Mouse (Mus musculus): ENCODE data around the gene Il17ra. TPM values are rescaled to one million over a fixed set of nuclear protein-coding genes. Genes with fewer than 3 reads are reported as not detected.

Gene Il17ra
- polyA plus RNA-seq, 1 experiment: 39.1 TPM

DNA sequence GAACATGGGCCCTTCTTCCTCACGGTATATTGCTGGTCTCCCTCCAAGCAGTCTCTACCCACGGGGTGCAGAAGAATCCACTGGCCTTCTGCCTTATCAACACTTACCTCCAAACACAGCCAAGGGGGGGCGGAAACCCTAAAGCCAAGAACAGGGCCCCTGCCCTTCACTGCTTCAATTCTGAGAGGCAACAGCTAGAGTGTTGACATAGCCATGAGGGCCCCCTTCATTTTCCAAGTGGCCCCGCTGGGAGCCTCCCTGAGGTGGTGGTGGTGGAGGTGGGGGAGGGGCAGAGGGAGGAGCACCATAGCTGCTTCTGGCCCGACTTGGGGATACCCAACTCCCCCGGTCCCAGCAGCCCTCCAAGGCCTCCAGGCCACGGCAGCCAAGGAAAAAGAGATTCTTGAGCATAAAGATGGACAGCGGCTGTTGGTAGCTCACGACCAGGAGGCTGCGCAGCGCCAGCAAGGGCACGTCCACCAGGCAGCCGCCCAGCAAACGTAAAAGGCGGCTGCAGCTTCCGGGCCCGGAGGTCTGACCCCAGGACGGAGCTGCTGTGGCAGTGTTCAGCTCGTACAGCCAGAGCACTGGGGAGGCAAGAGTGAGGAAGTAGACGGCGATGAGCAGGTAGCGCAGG, 28.9 kb downstream of the Il17ra start:
- H3K4me3 ChIP-seq (ENCODE audit: insufficient read depth, low read depth, low read length): peak overlapping the region; percentile 89
- TF ChIP-seq POLR2A (IDR thresholded peaks at IDR 0.05; ENCODE audit: insufficient read depth, low read depth, low read length) (no peak), CTCF (IDR thresholded peaks at IDR 0.05; ENCODE audit: insufficient read depth, low read depth, low read length) (no peak)
- 15% methylated on average over 22 of the region's 22 CpGs for WGBS
- peaks cover 46% of the 10 kb centered on the region for H3K4me1 ChIP-seq (ENCODE audit: control insufficient read depth, insufficient read depth, low read length)
- H3K27ac ChIP-seq (ENCODE audit: insufficient read depth, low read depth, low read length): peak overlapping the region; percentile 27; the same call in 1 of the 2 replicates

DNA sequence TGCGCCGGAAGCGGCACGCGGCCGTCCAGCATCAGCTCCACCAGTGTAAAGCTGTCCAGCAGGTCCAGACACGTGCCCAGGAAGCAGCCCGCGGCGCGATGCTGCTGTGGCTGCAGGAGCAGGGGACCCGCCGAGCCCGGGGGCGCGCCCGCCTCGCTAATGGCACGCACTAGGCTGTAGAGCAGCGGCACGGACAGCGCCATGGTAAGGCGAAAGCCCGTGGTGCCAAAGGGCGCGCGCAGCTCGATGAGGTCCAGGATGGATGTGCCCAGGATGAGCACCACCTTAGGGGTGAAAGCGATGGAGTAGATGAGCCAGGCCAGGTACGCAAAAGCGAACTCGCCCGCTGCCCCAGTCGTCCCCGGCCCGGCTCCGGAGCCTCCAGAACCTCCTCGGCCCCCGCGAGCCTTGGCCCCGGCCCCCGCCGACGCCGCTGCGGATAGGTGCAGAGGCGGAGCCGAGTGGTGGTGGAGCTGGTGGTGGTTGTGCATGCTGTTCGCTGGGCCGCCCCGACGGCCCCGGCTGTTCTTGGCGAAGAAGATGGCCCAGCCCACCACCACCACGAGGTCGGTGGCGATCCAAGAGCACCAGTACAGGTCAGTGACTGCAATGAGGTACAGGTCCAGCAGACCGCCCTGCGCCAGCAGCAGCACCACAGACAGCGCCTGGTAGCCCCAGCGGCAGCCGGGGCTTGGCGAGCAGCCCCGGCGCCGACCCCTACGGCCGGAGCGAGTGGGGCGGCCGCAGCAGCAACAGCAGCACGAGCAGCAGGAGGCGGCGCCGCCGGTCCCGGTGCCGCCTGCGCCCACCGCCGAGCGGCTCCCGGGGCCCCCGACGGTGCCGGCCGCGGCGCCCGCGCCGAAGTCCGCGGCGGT, 29.7 kb downstream of the Il17ra start:
- TF ChIP-seq POLR2A (IDR thresholded peaks at IDR 0.05; ENCODE audit: insufficient read depth, low read depth, low read length) (no peak; the same call in 1 of the 2 replicates), CTCF (IDR thresholded peaks at IDR 0.05; ENCODE audit: insufficient read depth, low read depth, low read length) (no peak)
- peaks cover 46% of the 10 kb centered on the region for H3K4me1 ChIP-seq (ENCODE audit: control insufficient read depth, insufficient read depth, low read length)
- H3K27ac ChIP-seq (ENCODE audit: insufficient read depth, low read depth, low read length): peak overlapping the region; percentile 84; the same call in 1 of the 2 replicates
- under 1% methylated on average over 95 of the region's 95 CpGs for WGBS
- H3K4me3 ChIP-seq (ENCODE audit: insufficient read depth, low read depth, low read length): peak overlapping the region; percentile 89

DNA sequence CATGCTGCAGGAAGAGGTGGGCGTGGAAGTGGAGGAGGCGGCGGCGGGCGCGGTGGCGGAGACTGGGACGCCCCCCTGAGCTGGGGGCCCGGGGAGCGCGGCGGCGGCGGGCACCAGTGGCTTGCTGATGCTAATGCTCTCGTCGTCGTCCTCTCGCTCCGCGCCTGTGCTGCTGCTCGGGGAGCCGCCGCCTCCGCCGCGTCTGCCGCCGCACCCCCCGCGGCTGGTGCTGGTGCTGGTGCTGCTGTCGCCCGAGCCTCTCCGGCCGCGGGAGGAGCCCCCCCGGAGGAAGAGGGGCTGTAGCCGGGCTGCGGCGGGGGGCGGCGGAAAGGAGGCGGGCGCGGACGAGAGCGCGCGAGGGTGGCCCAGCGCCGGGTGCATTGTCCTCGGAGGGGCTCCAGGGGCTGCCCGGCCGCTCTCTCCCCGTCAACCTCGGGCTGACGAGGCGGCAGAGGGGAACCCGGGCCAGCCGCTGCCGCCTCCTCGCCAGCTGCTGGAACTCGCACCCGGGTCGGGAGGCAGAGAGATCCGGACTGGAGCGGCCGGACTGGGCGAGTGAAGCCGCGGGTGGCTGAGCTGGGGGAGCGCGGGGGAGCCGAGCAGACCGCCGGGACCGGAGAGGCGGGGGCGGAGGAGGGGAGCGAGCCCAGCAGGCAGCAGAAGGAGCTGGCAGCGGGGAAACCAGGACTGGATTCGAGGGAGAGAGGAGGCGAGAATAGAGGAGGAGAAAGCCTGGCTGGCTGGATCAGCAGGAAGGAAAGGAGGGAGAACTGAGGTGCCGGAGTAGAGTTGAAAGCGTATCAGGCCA, 30.5 kb downstream of the Il17ra start, which contains the start of gene Tmem121b:
Tmem121b (minus strand) TSS at position 434 of the 808 bp plus-strand sequence.
- Histone ChIP-seq H3K4me1 (ENCODE audit: control insufficient read depth, insufficient read depth, low read length) (peaks cover 46% of the 10 kb centered on the region), H3K4me3 (ENCODE audit: insufficient read depth, low read depth, low read length) (peak within 1 kb of the TSS; percentile 89), H3K27ac (ENCODE audit: insufficient read depth, low read depth, low read length) (peak within 1 kb of the TSS; percentile 84)
- TF ChIP-seq CTCF (IDR thresholded peaks at IDR 0.05; ENCODE audit: insufficient read depth, low read depth, low read length) (no peak), POLR2A (IDR thresholded peaks at IDR 0.05; ENCODE audit: insufficient read depth, low read depth, low read length) (peak; percentile 68)
- under 1% methylated on average over 78 of the region's 84 CpGs for WGBS

DNA sequence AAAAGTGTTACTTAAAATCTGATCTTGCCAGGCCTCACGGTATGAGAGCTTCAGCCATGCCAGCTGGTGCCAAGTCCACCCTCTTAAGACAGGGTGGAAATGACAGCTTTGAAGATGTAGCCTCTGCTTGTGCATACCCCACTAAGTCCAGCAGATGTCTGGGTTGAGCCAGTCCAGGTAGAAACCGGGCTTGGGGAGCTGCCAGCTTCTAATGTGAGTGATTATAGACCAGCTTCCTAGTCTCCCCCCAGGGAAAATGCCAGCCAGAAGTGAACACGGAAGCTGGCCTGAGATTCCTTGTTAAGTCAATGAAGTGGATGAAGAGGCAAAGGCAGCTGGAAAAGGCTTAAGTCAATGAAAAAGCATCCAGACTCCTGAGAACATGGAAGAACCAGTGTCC, 33.5 kb downstream of the Il17ra start:
- 31% methylated on average over 3 of the region's 3 CpGs for WGBS
- no peak for TF ChIP-seq POLR2A (IDR thresholded peaks at IDR 0.05; ENCODE audit: insufficient read depth, low read depth, low read length)
- no peak for TF ChIP-seq CTCF (IDR thresholded peaks at IDR 0.05; ENCODE audit: insufficient read depth, low read depth, low read length)

DNA sequence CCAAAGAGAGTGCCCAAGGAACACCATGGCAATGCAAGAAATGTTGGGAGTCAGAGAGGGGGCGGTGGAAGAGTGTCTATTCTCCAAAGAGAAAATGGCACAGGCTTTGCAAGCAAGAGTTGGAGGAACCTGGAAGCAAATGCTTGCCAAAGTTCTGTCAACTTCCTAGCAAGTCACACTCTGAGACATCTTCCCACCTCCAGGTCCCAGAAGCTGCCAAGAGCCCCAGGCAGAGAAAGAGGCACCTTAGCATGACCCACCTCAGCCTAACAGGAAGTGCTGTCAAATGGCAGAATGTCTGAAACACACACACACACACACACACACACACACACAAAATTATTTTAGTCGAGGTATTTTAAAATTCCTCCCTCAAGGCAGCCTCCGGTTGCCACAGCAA, 41.0 kb downstream of the Il17ra start:
- WGBS: 33% methylated on average over 3 of the region's 3 CpGs
- no peak overlapping the region for H3K27ac ChIP-seq (ENCODE audit: insufficient read depth, low read depth, low read length)
- no peak for TF ChIP-seq CTCF (IDR thresholded peaks at IDR 0.05; ENCODE audit: insufficient read depth, low read depth, low read length)
- no peak for TF ChIP-seq POLR2A (IDR thresholded peaks at IDR 0.05; ENCODE audit: insufficient read depth, low read depth, low read length)
- peaks cover 4% of the 10 kb centered on the region; the same call in 1 of the 2 replicates for H3K4me1 ChIP-seq (ENCODE audit: control insufficient read depth, insufficient read depth, low read length)
- no peak overlapping the region for H3K4me3 ChIP-seq (ENCODE audit: insufficient read depth, low read depth, low read length)

More for the DNA sequence above, 33.5 kb downstream of the Il17ra start:
- Histone ChIP-seq H3K4me3 (ENCODE audit: insufficient read depth, low read depth, low read length) (no peak overlapping the region), H3K27ac (ENCODE audit: insufficient read depth, low read depth, low read length) (no peak overlapping the region), H3K4me1 (ENCODE audit: control insufficient read depth, insufficient read depth, low read length) (peaks cover 25% of the 10 kb centered on the region)

DNA sequence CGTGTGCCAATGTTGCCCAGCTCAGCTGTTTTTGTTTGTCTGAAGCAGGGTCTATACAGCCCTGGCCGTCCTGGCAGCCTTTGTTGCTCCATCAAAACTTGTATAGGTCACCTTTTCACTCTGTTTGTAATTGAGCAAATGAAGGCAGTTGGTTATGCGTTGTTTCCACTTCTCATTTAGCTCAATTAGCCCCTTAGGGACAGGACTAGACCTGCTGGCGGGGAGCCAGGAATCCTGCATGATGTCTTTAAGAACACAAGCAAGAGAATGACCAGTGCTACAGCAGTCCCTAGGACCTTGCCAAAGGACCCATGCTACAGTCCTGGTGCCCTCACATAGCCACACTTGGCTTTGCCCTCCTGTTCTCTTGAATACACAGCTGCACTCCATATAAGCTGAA, 42.5 kb downstream of the Il17ra start:
- TF ChIP-seq CTCF (IDR thresholded peaks at IDR 0.05; ENCODE audit: insufficient read depth, low read depth, low read length) (no peak), POLR2A (IDR thresholded peaks at IDR 0.05; ENCODE audit: insufficient read depth, low read depth, low read length) (no peak)
- Histone ChIP-seq H3K4me3 (ENCODE audit: insufficient read depth, low read depth, low read length) (no peak overlapping the region), H3K4me1 (ENCODE audit: control insufficient read depth, insufficient read depth, low read length) (peaks cover 15% of the 10 kb centered on the region), H3K27ac (ENCODE audit: insufficient read depth, low read depth, low read length) (no peak overlapping the region)
- 50% methylated on average over 4 of the region's 4 CpGs for WGBS

DNA sequence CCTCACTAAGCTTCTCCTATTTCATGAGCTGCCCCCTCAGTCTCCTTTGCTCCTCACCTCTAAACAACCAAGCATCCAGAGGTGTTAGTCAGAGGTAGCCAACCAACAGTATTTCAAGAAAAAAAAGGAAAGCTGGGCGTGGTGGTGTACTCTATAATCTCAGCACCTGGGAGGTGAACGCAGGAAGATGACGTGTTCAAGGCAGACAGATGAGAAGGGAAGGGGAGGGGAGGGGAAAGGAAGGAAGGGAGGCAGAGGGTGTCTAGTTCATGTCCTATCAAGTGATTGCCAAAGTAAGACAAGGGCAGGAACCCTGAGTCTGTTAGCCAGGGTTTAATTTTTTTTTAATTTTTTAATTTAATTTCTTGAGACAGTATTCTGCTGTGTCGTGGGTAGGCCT, 45.6 kb downstream of the Il17ra start:
- Histone ChIP-seq H3K4me1 (ENCODE audit: control insufficient read depth, insufficient read depth, low read length) (peaks cover 21% of the 10 kb centered on the region), H3K4me3 (ENCODE audit: insufficient read depth, low read depth, low read length) (no peak overlapping the region), H3K27ac (ENCODE audit: insufficient read depth, low read depth, low read length) (no peak overlapping the region)
- TF ChIP-seq POLR2A (IDR thresholded peaks at IDR 0.05; ENCODE audit: insufficient read depth, low read depth, low read length) (no peak), CTCF (IDR thresholded peaks at IDR 0.05; ENCODE audit: insufficient read depth, low read depth, low read length) (no peak)
- WGBS: 83% methylated on average over 4 of the region's 4 CpGs

DNA sequence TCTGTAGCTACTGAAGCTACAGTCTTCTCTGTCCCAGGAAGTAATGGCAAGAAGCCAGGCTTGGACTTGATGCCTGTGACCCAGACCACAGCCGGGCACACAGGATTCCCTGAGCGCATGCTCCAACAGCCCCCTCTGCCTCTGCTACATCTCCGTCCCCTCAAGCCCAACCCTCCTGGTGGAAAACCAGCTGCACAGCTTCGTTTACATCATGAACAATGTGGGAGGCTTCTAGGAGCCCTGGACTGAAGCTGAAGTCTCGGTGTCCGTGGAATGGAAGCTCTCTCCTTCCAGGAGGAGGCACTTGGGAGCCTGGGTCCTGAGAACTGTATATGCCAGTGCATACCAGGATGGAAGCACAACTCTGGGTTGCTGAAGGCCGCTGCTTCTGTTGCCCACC, 46.9 kb downstream of the Il17ra start:
- 44% methylated on average over 7 of the region's 7 CpGs for WGBS
- H3K4me3 ChIP-seq (ENCODE audit: insufficient read depth, low read depth, low read length): no peak overlapping the region
- peaks cover 17% of the 10 kb centered on the region for H3K4me1 ChIP-seq (ENCODE audit: control insufficient read depth, insufficient read depth, low read length)
- no peak for TF ChIP-seq POLR2A (IDR thresholded peaks at IDR 0.05; ENCODE audit: insufficient read depth, low read depth, low read length)
- TF ChIP-seq CTCF (IDR thresholded peaks at IDR 0.05; ENCODE audit: insufficient read depth, low read depth, low read length): no peak
- peak overlapping the region; percentile 92 for H3K27ac ChIP-seq (ENCODE audit: insufficient read depth, low read depth, low read length)
